Mouse (Mus musculus) olfactory bulb, adult 2 months (tissue): ENCODE measurements around the gene Ywhae. TPM values are rescaled to one million over a fixed set of nuclear protein-coding genes. Genes with fewer than 3 reads are reported as not detected.
"Not testable (repeated sequence)": the region's sequence is repeated elsewhere in the genome, so short reads cannot be mapped to it uniquely, and the experiment has no call there.

Experiments used
- H3K27ac ChIP-seq: fragments of 200-500 bp; 2 replicates; pipeline ENCODE4 v1.5.1; 2012; ENCODE audit warnings: low read depth, low read length; ENCODE audit not compliant: insufficient read depth
- H3K4me1 ChIP-seq: fragments of 200-500 bp; 2 replicates; pipeline ENCODE4 v1.6.1; 2012; ENCODE audit warnings: low read length; ENCODE audit not compliant: control insufficient read depth, insufficient read depth
- H3K4me3 ChIP-seq: fragments of 200-500 bp; 2 replicates; pipeline ENCODE4 v1.5.1; 2012; ENCODE audit warnings: mild to moderate bottlenecking, low read depth, low read length, moderate library complexity; ENCODE audit not compliant: insufficient read depth
- CTCF ChIP-seq: fragments of 200-500 bp; IDR thresholded peaks from 2 replicates; pipeline ENCODE4 v1.5.1; 2012; ENCODE audit warnings: low read depth, mild to moderate bottlenecking, low read length, moderate library complexity; ENCODE audit not compliant: insufficient read depth
- POLR2A ChIP-seq: fragments of 200-500 bp; IDR thresholded peaks from 2 replicates; pipeline ENCODE4 v1.6.1; 2012; ENCODE audit warnings: mild to moderate bottlenecking, low read depth, low read length, moderate library complexity; ENCODE audit not compliant: insufficient read depth
- WGBS: fragments of 180-500 bp; shearing (Covaris S2); methylation state at CpG from one replicate; pipeline ENCODE4 v1.1.7; 2018; 5-methylcytosine and 5-hydroxymethylcytosine counted together
- polyA plus RNA-seq: library from polyadenylated mRNA; stranded (reverse); fragments of >200 nt; gene quantifications from 2 replicates; pipeline ENCODE4 v1.2.4, GENCODE M21; 2012; ENCODE audit warnings: low replicate concordance; ENCODE audit not compliant: missing spikeins, insufficient read depth, insufficient read length

Gene Ywhae
- polyA plus RNA-seq = 855 and 954 TPM in 2 replicates

DNA sequence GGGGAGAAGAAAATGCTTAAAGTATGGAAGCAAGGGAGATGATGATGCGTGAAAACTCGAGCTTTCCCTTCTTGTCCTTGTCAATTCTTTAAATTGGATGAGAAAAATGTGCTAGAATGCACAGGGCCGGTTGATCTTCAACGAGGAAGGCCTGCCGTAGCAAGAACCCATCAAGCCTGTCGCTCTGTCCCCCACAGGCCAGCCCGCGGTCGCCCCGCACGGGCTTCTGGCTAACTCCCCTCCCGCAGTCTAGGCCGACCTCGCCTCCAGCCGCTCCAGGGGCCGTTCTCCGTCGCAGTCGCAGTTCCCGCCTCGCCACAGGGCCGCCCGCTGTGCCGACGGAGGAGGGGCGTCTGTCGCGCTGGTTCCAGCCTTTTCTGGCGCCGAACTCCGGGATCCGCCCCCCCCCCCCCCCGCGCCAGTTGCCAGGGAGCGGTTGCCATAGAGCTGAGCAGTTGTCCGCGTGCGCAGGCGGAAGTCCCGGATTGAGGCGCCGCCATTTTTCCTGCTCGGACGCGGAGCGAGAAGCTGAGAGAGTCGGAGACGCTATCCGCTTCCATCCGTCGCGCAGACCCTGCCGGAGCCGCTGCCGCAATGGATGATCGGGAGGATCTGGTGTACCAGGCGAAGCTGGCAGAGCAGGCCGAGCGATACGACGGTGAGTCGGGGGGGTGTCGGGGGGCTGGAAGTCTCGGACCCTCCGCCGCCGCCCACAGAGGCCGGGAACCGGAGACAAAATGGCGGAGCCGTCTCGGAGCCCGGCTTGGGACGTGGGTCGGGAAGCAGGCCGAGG, at the start of gene Ywhae:
TSS of gene Ywhae (plus strand) at position 436 of the 793 bp plus-strand sequence.
- TF ChIP-seq POLR2A = peak; percentile 90
- TF ChIP-seq CTCF = no peak
- H3K4me3 ChIP-seq = peak within 1 kb of the TSS; percentile 90
- WGBS = under 1% methylated on average over 73 of the region's 76 CpGs
- peaks cover 5% of the 10 kb centered on the region for H3K4me1 ChIP-seq
- H3K27ac ChIP-seq = peak within 1 kb of the TSS; percentile 97

DNA sequence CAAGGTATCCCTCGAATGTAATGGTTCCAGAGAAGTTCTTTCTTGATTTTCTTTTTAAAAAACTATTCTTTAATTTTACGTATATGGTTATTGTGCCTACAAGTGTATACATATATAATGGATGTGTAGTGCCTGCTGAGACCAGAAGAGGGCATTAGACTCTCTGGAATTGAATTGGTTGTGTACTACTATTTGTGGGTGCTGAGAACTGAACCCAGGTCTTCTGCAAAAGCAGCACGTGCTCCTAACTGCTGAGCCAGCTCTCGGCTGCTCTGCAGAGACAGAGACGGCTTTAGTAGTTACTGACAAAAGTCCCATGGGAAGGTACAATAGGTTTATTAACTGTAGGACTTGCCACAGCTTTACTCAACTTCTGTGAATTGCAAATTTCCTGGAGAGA, 48.2 kb upstream of the Ywhae start:
- WGBS = 89% methylated on average over 5 of the region's 5 CpGs
- peaks cover 2% of the 10 kb centered on the region; the same call in 1 of the 2 replicates for H3K4me1 ChIP-seq
- TF ChIP-seq POLR2A (no peak), CTCF (no peak)
- H3K27ac ChIP-seq = no peak overlapping the region
- H3K4me3 ChIP-seq = no peak overlapping the region

DNA sequence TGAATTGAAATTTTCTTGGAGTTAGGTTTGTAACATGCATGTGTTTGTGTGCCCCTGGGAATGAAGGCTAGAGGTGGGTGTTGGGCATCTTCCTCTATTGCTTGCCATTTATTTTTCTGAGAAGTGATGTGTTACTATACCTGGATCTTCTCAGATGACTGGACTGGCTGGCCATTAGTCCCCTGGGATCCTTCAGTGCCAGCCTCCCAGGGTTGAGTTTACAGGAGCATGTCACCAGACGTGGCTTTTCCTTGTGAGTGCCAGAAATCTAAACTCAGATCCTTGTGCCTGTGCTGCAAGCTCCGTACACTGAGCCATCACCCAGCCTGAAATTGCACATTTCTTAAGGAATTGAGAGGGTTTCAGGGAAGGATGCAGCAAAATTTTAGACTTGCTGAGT, 47.7 kb upstream of the Ywhae start:
- H3K27ac ChIP-seq = no peak overlapping the region
- no peak for TF ChIP-seq POLR2A
- no peak for TF ChIP-seq CTCF
- peaks cover 2% of the 10 kb centered on the region; the same call in 1 of the 2 replicates for H3K4me1 ChIP-seq
- WGBS = 53% methylated on average over 2 of the region's 2 CpGs
- no peak overlapping the region for H3K4me3 ChIP-seq

DNA sequence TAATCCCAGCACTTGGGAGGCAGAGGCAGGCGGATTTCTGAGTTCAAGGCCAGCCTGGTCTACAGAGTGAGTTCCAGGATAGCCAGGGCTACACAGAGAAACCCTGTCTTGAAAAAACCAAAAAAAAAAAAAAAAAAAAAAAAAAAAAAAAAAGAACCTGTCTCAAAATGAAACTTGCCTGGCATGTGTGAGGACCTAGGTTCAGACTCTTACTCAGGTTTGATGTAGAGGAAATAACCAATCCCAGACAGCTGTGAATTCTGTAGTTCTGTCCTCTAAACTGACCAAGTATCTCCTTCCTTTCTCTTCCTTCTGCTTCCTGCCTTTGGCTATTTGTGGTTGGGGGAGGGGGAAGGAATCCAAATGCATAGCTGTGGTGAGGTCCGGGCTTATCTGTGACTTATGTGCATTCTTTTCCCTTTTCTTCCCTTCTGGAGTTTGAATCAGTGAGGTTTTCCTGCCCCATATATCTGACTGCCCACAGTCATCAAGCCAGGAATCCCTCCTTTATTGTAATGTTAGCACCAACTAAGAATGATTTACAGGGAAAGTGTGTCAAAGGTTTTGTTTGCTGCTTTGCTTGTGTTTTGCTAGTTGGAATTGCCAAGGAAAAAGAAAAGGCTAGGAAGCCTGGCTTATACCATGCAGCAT, 45.2 kb upstream of the Ywhae start:
- TF ChIP-seq CTCF = no peak
- TF ChIP-seq POLR2A = no peak
- no peak overlapping the region for H3K27ac ChIP-seq
- WGBS = 69% methylated on average over 2 of the region's 2 CpGs

DNA sequence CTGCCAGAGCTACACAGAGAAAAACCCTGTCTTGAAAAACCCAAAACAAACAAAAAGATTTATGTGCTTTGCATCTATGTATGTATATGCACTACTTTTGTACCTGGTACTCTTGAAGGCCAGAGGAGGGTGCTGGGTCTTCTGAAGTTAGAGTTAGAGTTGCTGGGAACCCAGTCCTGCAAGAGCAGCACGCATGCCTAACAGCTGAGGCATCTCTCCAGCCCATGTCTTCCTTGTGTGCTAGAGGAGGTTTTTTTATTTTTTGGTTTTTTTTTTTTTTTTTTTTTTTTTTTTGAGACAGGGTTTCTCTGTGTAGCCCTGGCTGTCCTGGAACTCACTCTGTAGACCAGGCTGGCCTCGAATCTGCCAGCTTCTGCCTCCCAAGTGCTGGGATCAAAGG, 44.5 kb upstream of the Ywhae start:
- no peak overlapping the region for H3K27ac ChIP-seq
- H3K4me1 ChIP-seq = no peaks in the 10 kb centered on the region
- H3K4me3 ChIP-seq = no peak overlapping the region
- TF ChIP-seq POLR2A = no peak
- TF ChIP-seq CTCF = no peak
- WGBS = 86% methylated on average over 2 of the region's 2 CpGs

More for the DNA sequence above, 45.2 kb upstream of the Ywhae start:
- Histone ChIP-seq H3K4me3 (no peak overlapping the region), H3K4me1 (no peaks in the 10 kb centered on the region)

DNA sequence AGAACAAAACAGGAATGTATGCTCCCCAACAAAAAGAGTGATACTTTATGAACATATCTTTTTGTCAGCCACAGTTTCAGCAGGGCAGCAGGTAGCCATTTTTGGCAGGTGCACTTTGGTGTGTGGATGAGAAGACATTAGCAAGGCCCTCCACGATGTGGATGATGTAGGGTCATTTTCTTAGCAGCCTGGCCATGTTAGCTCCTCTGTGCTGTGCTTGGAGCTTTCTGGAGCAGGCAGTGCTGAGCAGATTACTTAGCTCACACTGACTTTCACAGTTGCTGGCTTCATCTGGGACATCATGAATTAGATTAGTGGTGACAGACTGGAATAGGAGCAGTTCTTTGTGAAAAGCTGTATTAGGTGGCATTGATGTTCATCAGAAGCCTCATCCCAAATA, 42.7 kb upstream of the Ywhae start:
- Histone ChIP-seq H3K4me3 (no peak overlapping the region), H3K27ac (no peak overlapping the region)
- 83% methylated on average over 1 of the region's 1 CpGs for WGBS

DNA sequence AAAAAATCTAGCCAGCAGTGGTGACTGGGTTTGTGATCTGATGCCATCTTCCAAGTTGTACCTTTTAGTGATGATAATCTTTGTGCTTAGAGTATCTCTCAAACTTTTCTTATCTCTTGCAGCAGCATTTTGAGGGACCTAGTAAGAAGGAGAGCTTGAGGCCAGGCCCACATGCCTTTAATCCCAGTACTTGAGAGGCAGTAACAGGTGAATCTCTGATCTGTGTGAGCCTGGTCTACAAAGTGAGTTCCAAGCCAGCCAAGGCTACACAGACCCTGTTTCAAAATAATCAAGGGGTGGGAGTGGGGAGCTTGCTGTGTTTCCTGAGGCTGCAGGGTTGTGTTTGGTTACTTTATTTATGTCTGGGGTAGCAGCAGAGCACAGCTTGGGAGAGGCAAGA, 41.6 kb upstream of the Ywhae start:
- Histone ChIP-seq H3K27ac (no peak overlapping the region), H3K4me1 (no peaks in the 10 kb centered on the region), H3K4me3 (no peak overlapping the region)
- no peak for TF ChIP-seq POLR2A
- no peak for TF ChIP-seq CTCF

More for the DNA sequence above, 42.7 kb upstream of the Ywhae start:
- H3K4me1 ChIP-seq = no peaks in the 10 kb centered on the region
- no peak for TF ChIP-seq CTCF
- TF ChIP-seq POLR2A = no peak

DNA sequence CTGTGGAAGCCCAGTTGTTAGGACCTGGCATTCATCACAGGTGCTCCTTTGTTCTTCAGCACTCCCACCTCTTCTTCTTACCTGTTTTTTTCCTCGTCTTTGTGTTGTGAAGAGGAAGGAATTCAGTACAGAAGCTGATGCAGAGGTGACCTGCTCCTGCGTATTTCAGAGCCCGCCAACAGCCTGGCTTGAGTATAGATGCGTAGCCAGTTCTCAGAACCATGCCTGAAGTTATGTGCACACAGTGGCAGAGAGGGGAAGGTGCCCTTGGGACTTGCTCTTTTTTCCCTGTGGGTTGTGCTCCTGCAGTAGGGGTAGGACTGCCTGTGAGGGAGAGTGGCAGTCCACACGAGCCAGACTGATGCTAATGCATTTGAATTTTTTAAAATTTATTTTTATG, 39.1 kb upstream of the Ywhae start:
- no peak for TF ChIP-seq CTCF
- no peak for TF ChIP-seq POLR2A
- Histone ChIP-seq H3K4me1 (no peaks in the 10 kb centered on the region), H3K4me3 (no peak overlapping the region), H3K27ac (no peak overlapping the region)
- 92% methylated on average over 5 of the region's 5 CpGs for WGBS

DNA sequence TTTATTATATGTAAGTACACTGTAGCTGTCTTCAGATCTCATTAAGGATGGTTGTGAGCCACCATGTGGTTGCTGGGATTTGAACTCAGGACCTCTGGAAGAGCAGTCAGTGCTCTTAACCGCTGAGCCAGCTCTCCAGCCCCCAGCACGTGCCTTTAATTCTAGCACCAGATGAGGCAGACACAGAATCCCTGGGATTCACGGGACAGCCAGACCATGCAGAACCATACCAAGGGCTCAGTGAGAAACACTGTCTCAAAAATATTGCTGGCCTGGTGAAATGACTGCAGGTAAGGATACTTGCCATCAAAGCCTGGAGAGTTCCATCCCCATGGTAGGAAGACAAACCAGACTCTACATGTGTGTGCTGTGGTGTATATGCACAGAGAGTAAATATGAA, 35.2 kb upstream of the Ywhae start:
- H3K4me3 ChIP-seq, H3K4me1 ChIP-seq, H3K27ac ChIP-seq: not testable (repeated sequence)
- 94% methylated on average over 3 of the region's 3 CpGs for WGBS
